Mouse (Mus musculus): Measurements from ENCODE around the gene Tmem38b. TPM values are rescaled to one million over a fixed set of nuclear protein-coding genes. Genes with fewer than 3 reads are reported as not detected.

Gene Tmem38b
- total and polyA plus RNA-seq, 3 experiments: 3.1 to 5.9 TPM; not detected in 1

- no peak overlapping the region for H3K27ac ChIP-seq (ENCODE audit: control insufficient read depth, low read depth, low read length)
- H3K36me3 ChIP-seq (ENCODE audit: control insufficient read depth in 1 of 2, insufficient read depth in 2 of 2, low read length in 2 of 2): no peaks in the 10 kb centered on the region
- no peaks in the 10 kb centered on the region for H3K27me3 ChIP-seq (ENCODE audit: control insufficient read depth in 1 of 2, insufficient read depth in 2 of 2, low read length in 2 of 2)
- no peak for DNase-seq (ENCODE audit: low read depth, low spot score)
- H3K4me1 ChIP-seq (ENCODE audit: control insufficient read depth in 1 of 2, insufficient read depth in 2 of 2, low read length in 2 of 2): no peaks in the 10 kb centered on the region
- no peak overlapping the region for H3K4me3 ChIP-seq (ENCODE audit: control insufficient read depth in 1 of 2, insufficient read depth in 1 of 2, low read depth in 2 of 2, low read length in 2 of 2)
- no peak overlapping the region for H3K9ac ChIP-seq (ENCODE audit: control insufficient read depth, low read depth, low read length, poor library complexity, severe bottlenecking)
- H3K79me2 ChIP-seq (ENCODE audit: control insufficient read depth, insufficient read depth, low read length, poor library complexity): no peaks in the 10 kb centered on the region; the same call in 1 of the 2 replicates
- no peaks in the 10 kb centered on the region for H3K9me3 ChIP-seq (replicated peaks; ENCODE audit: insufficient read depth, low read length)
- TF ChIP-seq SIN3A (IDR thresholded peaks at IDR 0.05; ENCODE audit: low read length) (no peak), MAZ (IDR thresholded peaks at IDR 0.05; ENCODE audit: low read depth, low read length) (no peak), ELF1 (IDR thresholded peaks at IDR 0.05; ENCODE audit: low read depth, low read length) (no peak), RCOR1 (IDR thresholded peaks at IDR 0.05; ENCODE audit: low read depth, low read length) (no peak), ZKSCAN1 (IDR thresholded peaks at IDR 0.05; ENCODE audit: low read depth, low read length) (no peak), POLR2A (IDR thresholded peaks at IDR 0.05; ENCODE audit: control insufficient read depth in 1 of 2, insufficient read depth in 1 of 2, low read depth in 1 of 2, low read length in 2 of 2, poor library complexity in 1 of 2) (no peak), NRF1 (IDR thresholded peaks at IDR 0.05; ENCODE audit: insufficient read depth, low read depth, low read length, poor library complexity, severe bottlenecking) (no peak), USF1 (IDR thresholded peaks at IDR 0.05; ENCODE audit: low read depth, low read length) (no peak), CHD1 (IDR thresholded peaks at IDR 0.05; ENCODE audit: low read depth, low read length) (no peak), KAT2A (conservative IDR thresholded peaks at IDR 0.05; ENCODE audit: low read depth, low read length) (no peak), GABPA (IDR thresholded peaks at IDR 0.05; ENCODE audit: low read depth, low read length) (no peak), SMC3 (IDR thresholded peaks at IDR 0.05; ENCODE audit: low read depth, low read length) (no peak), JUND (IDR thresholded peaks at IDR 0.05; ENCODE audit: low read depth, low read length) (no peak), MYB (IDR thresholded peaks at IDR 0.05; ENCODE audit: low read depth, low read length) (no peak), HCFC1 (IDR thresholded peaks at IDR 0.05; ENCODE audit: low read depth, low read length) (no peak), BHLHE40 (IDR thresholded peaks at IDR 0.05; ENCODE audit: borderline replicate concordance, low read depth, low read length) (no peak)
Measured at GRCm38 (mm10) chr4:53836978-53837377, 11.1 kb downstream of the Tmem38b start.

- H3K27ac ChIP-seq (ENCODE audit: control insufficient read depth, low read depth, low read length): no peak overlapping the region
- no peak overlapping the region for H3K4me3 ChIP-seq (ENCODE audit: control insufficient read depth in 1 of 2, insufficient read depth in 1 of 2, low read depth in 2 of 2, low read length in 2 of 2)
- DNase-seq (ENCODE audit: low read depth, low spot score): no peak
Measured at GRCm38 (mm10) chr4:53840158-53840870, 14.5 kb downstream of the Tmem38b start.

More at GRCm38 (mm10) chr4:53840158-53840870, 14.5 kb downstream of the Tmem38b start:
- Histone ChIP-seq H3K36me3 (ENCODE audit: control insufficient read depth in 1 of 2, insufficient read depth in 2 of 2, low read length in 2 of 2) (no peaks in the 10 kb centered on the region), H3K9me3 (replicated peaks; ENCODE audit: insufficient read depth, low read length) (no peaks in the 10 kb centered on the region), H3K79me2 (ENCODE audit: control insufficient read depth, insufficient read depth, low read length, poor library complexity) (no peaks in the 10 kb centered on the region), H3K9ac (ENCODE audit: control insufficient read depth, low read depth, low read length, poor library complexity, severe bottlenecking) (no peak overlapping the region), H3K27me3 (ENCODE audit: control insufficient read depth in 1 of 2, insufficient read depth in 2 of 2, low read length in 2 of 2) (no peaks in the 10 kb centered on the region), H3K4me1 (ENCODE audit: control insufficient read depth in 1 of 2, insufficient read depth in 2 of 2, low read length in 2 of 2) (no peaks in the 10 kb centered on the region)
- TF ChIP-seq NRF1 (IDR thresholded peaks at IDR 0.05; ENCODE audit: insufficient read depth, low read depth, low read length, poor library complexity, severe bottlenecking) (no peak), POLR2AphosphoS5 (IDR thresholded peaks at IDR 0.05; ENCODE audit: borderline replicate concordance, low read depth, low read length) (no peak), ZMIZ1 (IDR thresholded peaks at IDR 0.05; ENCODE audit: low read depth, low read length) (no peak), MYB (IDR thresholded peaks at IDR 0.05; ENCODE audit: low read depth, low read length) (no peak), HCFC1 (IDR thresholded peaks at IDR 0.05; ENCODE audit: low read depth, low read length) (no peak), MAFK (IDR thresholded peaks at IDR 0.05; ENCODE audit: borderline replicate concordance, low read depth, low read length) (no peak), POLR2A (IDR thresholded peaks at IDR 0.05; ENCODE audit: control insufficient read depth in 1 of 2, insufficient read depth in 1 of 2, low read depth in 1 of 2, low read length in 2 of 2, poor library complexity in 1 of 2) (no peak)

Measured in MEL (cell line).